Mouse (Mus musculus): ENCODE measurements around the gene Spast. TPM values are rescaled to one million over a fixed set of nuclear protein-coding genes. Genes with fewer than 3 reads are reported as not detected.

Gene Spast
- polyA plus RNA-seq, 1 experiment from 2014 or later = 20.2 TPM

GRCm38 (mm10) chr17:74331049-74331676 lies 7.6 kb upstream of the Spast start:
- H3K27me3 ChIP-seq (replicated peaks) = no peaks in the 10 kb centered on the region
- H3K27ac ChIP-seq (ENCODE audit: poor library complexity, severe bottlenecking) = no peak overlapping the region
- no peak overlapping the region for H3K9ac ChIP-seq
- 73% methylated on average over 9 of the region's 9 CpGs for WGBS
- no peaks in the 10 kb centered on the region for H3K36me3 ChIP-seq
- no peak overlapping the region for H3K4me3 ChIP-seq
- H3K4me1 ChIP-seq (replicated peaks) = no peaks in the 10 kb centered on the region
- H3K4me2 ChIP-seq = no peak overlapping the region
- ATAC-seq (ENCODE audit: insufficient number of reproducible peaks, low FRiP score) = no peak
- H3K9me3 ChIP-seq (replicated peaks) = no peaks in the 10 kb centered on the region

- H3K27ac ChIP-seq (ENCODE audit: poor library complexity, severe bottlenecking) = peak overlapping the region; percentile 98
- H3K27me3 ChIP-seq (replicated peaks) = no peaks in the 10 kb centered on the region
- no peaks in the 10 kb centered on the region for H3K9me3 ChIP-seq (replicated peaks)
- peak overlapping the region; percentile 89 for H3K4me2 ChIP-seq
- H3K36me3 ChIP-seq = no peaks in the 10 kb centered on the region
- H3K4me1 ChIP-seq (replicated peaks) = peaks cover 29% of the 10 kb centered on the region
- peak; percentile 95 for ATAC-seq (ENCODE audit: insufficient number of reproducible peaks, low FRiP score)
- WGBS = 0% methylated on average over 44 of the region's 50 CpGs
- peak overlapping the region; percentile 97 for H3K9ac ChIP-seq
- H3K4me3 ChIP-seq = peak overlapping the region; percentile 98
Measured at GRCm38 (mm10) chr17:74338225-74338931, 409 bp upstream of the Spast start.

- 65% methylated on average over 5 of the region's 5 CpGs for WGBS
- peaks cover 6% of the 10 kb centered on the region; the same call in 1 of the 2 replicates for H3K36me3 ChIP-seq
- no peak overlapping the region for H3K9ac ChIP-seq
- no peaks in the 10 kb centered on the region for H3K9me3 ChIP-seq (replicated peaks)
- H3K4me3 ChIP-seq = no peak overlapping the region
- H3K4me1 ChIP-seq (replicated peaks) = peaks cover 29% of the 10 kb centered on the region
- H3K27ac ChIP-seq (ENCODE audit: poor library complexity, severe bottlenecking) = no peak overlapping the region
- H3K27me3 ChIP-seq (replicated peaks) = no peaks in the 10 kb centered on the region
- no peak for ATAC-seq (ENCODE audit: insufficient number of reproducible peaks, low FRiP score)
- H3K4me2 ChIP-seq = peak overlapping the region; percentile 33
Measured at GRCm38 (mm10) chr17:74341151-74341550, 2.4 kb downstream of the Spast start.

- peaks cover 3% of the 10 kb centered on the region for H3K4me1 ChIP-seq (replicated peaks)
- no peak overlapping the region for H3K4me2 ChIP-seq
- H3K9ac ChIP-seq = no peak overlapping the region
- no peak overlapping the region for H3K4me3 ChIP-seq
- H3K36me3 ChIP-seq = peaks cover 51% of the 10 kb centered on the region
- H3K27ac ChIP-seq (ENCODE audit: poor library complexity, severe bottlenecking) = no peak overlapping the region
- no peaks in the 10 kb centered on the region; the same call in 1 of the 2 replicates for H3K9me3 ChIP-seq (replicated peaks)
- no peak for ATAC-seq (ENCODE audit: insufficient number of reproducible peaks, low FRiP score)
- H3K27me3 ChIP-seq (replicated peaks) = no peaks in the 10 kb centered on the region
- 80% methylated on average over 1 of the region's 1 CpGs for WGBS
Measured at GRCm38 (mm10) chr17:74363592-74363991, 24.8 kb downstream of the Spast start.

- Histone ChIP-seq H3K27me3 (replicated peaks) (no peaks in the 10 kb centered on the region), H3K4me2 (no peak overlapping the region), H3K4me1 (replicated peaks) (no peaks in the 10 kb centered on the region), H3K9me3 (replicated peaks) (no peaks in the 10 kb centered on the region), H3K9ac (no peak overlapping the region), H3K27ac (ENCODE audit: poor library complexity, severe bottlenecking) (no peak overlapping the region), H3K36me3 (peaks cover 59% of the 10 kb centered on the region), H3K4me3 (no peak overlapping the region)
- ATAC-seq (ENCODE audit: insufficient number of reproducible peaks, low FRiP score) = no peak
- WGBS = 90% methylated on average over 1 of the region's 1 CpGs
Measured at GRCm38 (mm10) chr17:74376916-74377315, 38.1 kb downstream of the Spast start.

- ATAC-seq (ENCODE audit: insufficient number of reproducible peaks, low FRiP score) = no peak
- H3K36me3 ChIP-seq = peaks cover 49% of the 10 kb centered on the region
- no peak overlapping the region for H3K4me2 ChIP-seq
Measured at GRCm38 (mm10) chr17:74386657-74387056, 47.9 kb downstream of the Spast start.

GRCm38 (mm10) chr17:74389847-74390246 lies 51.1 kb downstream of the Spast start:
- WGBS = 79% methylated on average over 3 of the region's 3 CpGs
- H3K36me3 ChIP-seq = peaks cover 26% of the 10 kb centered on the region
- no peak for ATAC-seq (ENCODE audit: insufficient number of reproducible peaks, low FRiP score)

More at GRCm38 (mm10) chr17:74386657-74387056, 47.9 kb downstream of the Spast start:
- no peak overlapping the region for H3K27ac ChIP-seq (ENCODE audit: poor library complexity, severe bottlenecking)
- no peaks in the 10 kb centered on the region for H3K4me1 ChIP-seq (replicated peaks)
- no peaks in the 10 kb centered on the region for H3K9me3 ChIP-seq (replicated peaks)
- no peaks in the 10 kb centered on the region for H3K27me3 ChIP-seq (replicated peaks)
- H3K4me3 ChIP-seq = no peak overlapping the region
- H3K9ac ChIP-seq = no peak overlapping the region

GRCm38 (mm10) chr17:74394381-74394780 lies 55.6 kb downstream of the Spast start:
- H3K9ac ChIP-seq = no peak overlapping the region
- ATAC-seq (ENCODE audit: insufficient number of reproducible peaks, low FRiP score) = no peak
- H3K9me3 ChIP-seq (replicated peaks) = no peaks in the 10 kb centered on the region
- H3K4me3 ChIP-seq = no peak overlapping the region
- H3K4me2 ChIP-seq = peak overlapping the region; percentile 74
- no peaks in the 10 kb centered on the region for H3K27me3 ChIP-seq (replicated peaks)
- no peaks in the 10 kb centered on the region for H3K36me3 ChIP-seq
- peaks cover 9% of the 10 kb centered on the region for H3K4me1 ChIP-seq (replicated peaks)
- 72% methylated on average over 2 of the region's 2 CpGs for WGBS
- H3K27ac ChIP-seq (ENCODE audit: poor library complexity, severe bottlenecking) = no peak overlapping the region

More at GRCm38 (mm10) chr17:74389847-74390246, 51.1 kb downstream of the Spast start:
- Histone ChIP-seq H3K4me1 (replicated peaks) (no peaks in the 10 kb centered on the region), H3K9ac (no peak overlapping the region), H3K27me3 (replicated peaks) (no peaks in the 10 kb centered on the region), H3K27ac (ENCODE audit: poor library complexity, severe bottlenecking) (no peak overlapping the region), H3K9me3 (replicated peaks) (no peaks in the 10 kb centered on the region), H3K4me2 (no peak overlapping the region), H3K4me3 (no peak overlapping the region)

- Histone ChIP-seq H3K4me2 (peak overlapping the region; percentile 74), H3K27ac (ENCODE audit: poor library complexity, severe bottlenecking) (no peak overlapping the region), H3K4me1 (replicated peaks) (peaks cover 9% of the 10 kb centered on the region), H3K27me3 (replicated peaks) (no peaks in the 10 kb centered on the region), H3K36me3 (no peaks in the 10 kb centered on the region), H3K9me3 (replicated peaks) (no peaks in the 10 kb centered on the region), H3K9ac (peak overlapping the region; percentile 47; the same call in 1 of the 2 replicates), H3K4me3 (peak overlapping the region; percentile 83)
- ATAC-seq (ENCODE audit: insufficient number of reproducible peaks, low FRiP score) = peak; percentile 30; the same call in 1 of the 2 replicates
- WGBS = 24% methylated on average over 16 of the region's 16 CpGs
Measured at GRCm38 (mm10) chr17:74394855-74395254, 56.1 kb downstream of the Spast start.

GRCm38 (mm10) chr17:74395383-74396065 lies 56.7 kb downstream of the Spast start, which contains the start of gene Slc30a6:
TSS of gene Slc30a6 (plus strand) at chr17:74395608.
- under 1% methylated on average over 41 of the region's 41 CpGs for WGBS
- Histone ChIP-seq H3K4me3 (peak within 1 kb of the TSS; percentile 83), H3K4me1 (replicated peaks) (peaks cover 9% of the 10 kb centered on the region), H3K27me3 (replicated peaks) (no peaks in the 10 kb centered on the region), H3K36me3 (no peaks in the 10 kb centered on the region), H3K9ac (peak within 1 kb of the TSS; percentile 90), H3K27ac (ENCODE audit: poor library complexity, severe bottlenecking) (peak within 1 kb of the TSS; percentile 81), H3K4me2 (peak within 1 kb of the TSS; percentile 74), H3K9me3 (replicated peaks) (no peaks in the 10 kb centered on the region)
- peak; percentile 99 for ATAC-seq (ENCODE audit: insufficient number of reproducible peaks, low FRiP score)

GRCm38 (mm10) chr17:74396766-74397165 lies 58.0 kb downstream of the Spast start:
- H3K27ac ChIP-seq (ENCODE audit: poor library complexity, severe bottlenecking) = no peak overlapping the region
- H3K4me2 ChIP-seq = peak overlapping the region; percentile 74
- H3K36me3 ChIP-seq = peaks cover under 1% of the 10 kb centered on the region; the same call in 1 of the 2 replicates
- H3K4me3 ChIP-seq = peak overlapping the region; percentile 83
- H3K9ac ChIP-seq = no peak overlapping the region
- no peaks in the 10 kb centered on the region for H3K9me3 ChIP-seq (replicated peaks)
- H3K4me1 ChIP-seq (replicated peaks) = peaks cover 9% of the 10 kb centered on the region
- H3K27me3 ChIP-seq (replicated peaks) = no peaks in the 10 kb centered on the region
- WGBS = 76% methylated on average over 4 of the region's 4 CpGs
- no peak for ATAC-seq (ENCODE audit: insufficient number of reproducible peaks, low FRiP score)
